28 mouse cellular contexts compared by ENCODE assay signal in genomic region chr16:22387731-22388130, GRCm38 (mm10). TPM values are rescaled to one million over a fixed set of nuclear protein-coding genes. Genes with fewer than 3 reads are reported as not detected.
DNase-seq lines count a peak whose midpoint lies in the region; ATAC-seq lines count a peak whose summit lies in the region.
"Had no signal": no experiment of that assay in that cellular context is flagged by ENCODE, and none has a peak within 500 bp of the region (broad histone marks: within the 10 kb centered on the region; RNA-seq: fewer than 3 reads in every experiment).

No protein-coding gene starts in this region.

- ATAC-seq in midbrain, embryonic 11.5 days (ENCODE audit: low FRiP score): no peak
- no peak for ATAC-seq in midbrain, embryonic 13.5 days
- no peak for ATAC-seq in kidney, embryonic 14.5 days (ENCODE audit: low FRiP score, low TSS enrichment)
- no peak for ATAC-seq in kidney, embryonic 15.5 days (replicated peaks; ENCODE audit: low FRiP score)
- ATAC-seq: forebrain, embryonic 16.5 days; intestine, postnatal 0 days had no signal

- H3K27me3 ChIP-seq in midbrain, embryonic 11.5 days (ENCODE audit: control insufficient read depth, insufficient read depth, low read length): no peaks in the 10 kb centered on the region
- no peaks in the 10 kb centered on the region for H3K27me3 ChIP-seq in midbrain, embryonic 13.5 days
- H3K27me3 ChIP-seq in kidney, embryonic 14.5 days (ENCODE audit: control insufficient read depth, insufficient read depth, low read length): no peaks in the 10 kb centered on the region
- no peaks in the 10 kb centered on the region for H3K27me3 ChIP-seq in kidney, embryonic 15.5 days
- H3K27me3 ChIP-seq: embryonic facial prominence, embryonic 13.5 days; hindbrain, embryonic 13.5 days; liver, embryonic 15.5 days; lung, embryonic 15.5 days had no signal

- H3K9ac ChIP-seq in midbrain, embryonic 11.5 days (ENCODE audit: low read length): no peak overlapping the region
- no peak overlapping the region for H3K9ac ChIP-seq in midbrain, embryonic 13.5 days (replicated peaks)
- H3K9ac ChIP-seq in kidney, embryonic 14.5 days (ENCODE audit: low read depth, low read length): no peak overlapping the region
- no peak overlapping the region for H3K9ac ChIP-seq in kidney, embryonic 15.5 days
- H3K9ac ChIP-seq: embryonic facial prominence, embryonic 13.5 days; hindbrain, embryonic 13.5 days; liver, embryonic 15.5 days; lung, embryonic 15.5 days had no signal

- no peak overlapping the region for H3K27ac ChIP-seq in midbrain, embryonic 11.5 days (ENCODE audit: low read depth, low read length)
- no peak overlapping the region for H3K27ac ChIP-seq in midbrain, embryonic 13.5 days
- H3K27ac ChIP-seq in kidney, embryonic 14.5 days (ENCODE audit: low read depth, low read length): no peak overlapping the region
- H3K27ac ChIP-seq in kidney, embryonic 15.5 days: no peak overlapping the region
- H3K27ac ChIP-seq: embryonic facial prominence, embryonic 13.5 days; forebrain, embryonic 10.5 days; gastrocnemius, adult 2 months; hindbrain, embryonic 13.5 days; liver, embryonic 15.5 days; lung, embryonic 15.5 days; midbrain, embryonic 10.5 days; stomach, postnatal 0 days had no signal

- H3K9me3 ChIP-seq in midbrain, embryonic 11.5 days (ENCODE audit: control insufficient read depth, low read length): no peaks in the 10 kb centered on the region
- no peaks in the 10 kb centered on the region for H3K9me3 ChIP-seq in midbrain, embryonic 13.5 days
- H3K9me3 ChIP-seq in kidney, embryonic 14.5 days (ENCODE audit: control insufficient read depth, low read length): no peaks in the 10 kb centered on the region
- no peaks in the 10 kb centered on the region for H3K9me3 ChIP-seq in kidney, embryonic 15.5 days (replicated peaks)
- H3K9me3 ChIP-seq: embryonic facial prominence, embryonic 13.5 days; forebrain, embryonic 10.5 days; hindbrain, embryonic 13.5 days; liver, embryonic 15.5 days; lung, embryonic 15.5 days; midbrain, embryonic 10.5 days had no signal

- no peaks in the 10 kb centered on the region for H3K36me3 ChIP-seq in midbrain, embryonic 11.5 days (ENCODE audit: control insufficient read depth, insufficient read depth, low read length)
- no peaks in the 10 kb centered on the region for H3K36me3 ChIP-seq in midbrain, embryonic 13.5 days
- peaks cover 37% of the 10 kb centered on the region; the same call in 1 of the 2 replicates for H3K36me3 ChIP-seq in kidney, embryonic 14.5 days (ENCODE audit: control insufficient read depth, insufficient read depth, low read length)
- peaks cover 58% of the 10 kb centered on the region for H3K36me3 ChIP-seq in kidney, embryonic 15.5 days
- H3K36me3 ChIP-seq: hindbrain, embryonic 13.5 days had no signal

- peak; percentile 21 for DNase-seq in midbrain, embryonic 11.5 days (ENCODE audit: low spot score, missing footprints)
- peak; percentile 53 for DNase-seq in induced T-regulatory cell, adult 2 months (ENCODE audit: low read depth)
- peak; percentile 10 to 23 for DNase-seq in thymus, postnatal 10 days (ENCODE audit: low spot score in 2 of 2)
- no peak for DNase-seq in testis, postnatal 14 days (ENCODE audit: low spot score)
- DNase-seq: adrenal gland, adult 8-10 months; cerebellum, adult 8-10 months; cerebellum, postnatal 25 days; gastrocnemius, adult 2 months; gastrocnemius, postnatal 36 days; heart, adult 18-20 months; heart, postnatal 4 days; kidney, adult 9 months; kidney, postnatal 25 days; right cerebral cortex, postnatal 4 days had no signal

- H3K4me2 ChIP-seq in midbrain, embryonic 11.5 days: no peak overlapping the region
- H3K4me2 ChIP-seq in midbrain, embryonic 13.5 days (replicated peaks): no peak overlapping the region
- no peak overlapping the region for H3K4me2 ChIP-seq in kidney, embryonic 14.5 days (replicated peaks; ENCODE audit: low read depth, low read length)
- no peak overlapping the region for H3K4me2 ChIP-seq in kidney, embryonic 15.5 days
- H3K4me2 ChIP-seq: embryonic facial prominence, embryonic 13.5 days; heart, embryonic 11.5 days; hindbrain, embryonic 13.5 days; liver, embryonic 15.5 days; lung, embryonic 15.5 days had no signal

- no peaks in the 10 kb centered on the region for H3K4me1 ChIP-seq in midbrain, embryonic 11.5 days (ENCODE audit: control insufficient read depth, insufficient read depth, low read length)
- H3K4me1 ChIP-seq in midbrain, embryonic 13.5 days (replicated peaks): no peaks in the 10 kb centered on the region
- H3K4me1 ChIP-seq in kidney, embryonic 14.5 days (ENCODE audit: control insufficient read depth, insufficient read depth, low read length): no peaks in the 10 kb centered on the region
- H3K4me1 ChIP-seq in kidney, embryonic 15.5 days: no peaks in the 10 kb centered on the region
- H3K4me1 ChIP-seq: forebrain, embryonic 10.5 days; liver, embryonic 15.5 days; lung, embryonic 15.5 days; midbrain, embryonic 10.5 days had no signal

- 94% methylated on average over 6 of the region's 6 CpGs for WGBS in midbrain, embryonic 11.5 days
- WGBS in midbrain, embryonic 13.5 days: 94% methylated on average over 6 of the region's 6 CpGs
- 93% methylated on average over 6 of the region's 6 CpGs for WGBS in kidney, embryonic 14.5 days
- WGBS in kidney, embryonic 15.5 days: 95% methylated on average over 6 of the region's 6 CpGs

- H3K4me3 ChIP-seq in midbrain, embryonic 11.5 days (ENCODE audit: low read depth, low read length): no peak overlapping the region
- H3K4me3 ChIP-seq in midbrain, embryonic 13.5 days (replicated peaks): no peak overlapping the region
- no peak overlapping the region for H3K4me3 ChIP-seq in kidney, embryonic 14.5 days (ENCODE audit: low read length)
- no peak overlapping the region for H3K4me3 ChIP-seq in kidney, embryonic 15.5 days (replicated peaks)
- H3K4me3 ChIP-seq: embryonic facial prominence, embryonic 13.5 days; forebrain, embryonic 10.5 days; gastrocnemius, adult 2 months; hindbrain, embryonic 13.5 days; liver, embryonic 15.5 days; lung, embryonic 15.5 days; midbrain, embryonic 10.5 days; myocyte had no signal

RNA-seq across cellular contexts. Expression of gene Etv5, which starts 51.8 kb away (rescaled TPM):
- polyA plus RNA-seq in midbrain, embryonic 11.5 days (2014; fragmentation: Nextera tagmentation; extraction: Ambion mirVana): 10.1 and 13.4 TPM in 2 replicates
- 9.5 and 9.9 TPM in 2 replicates for polyA plus RNA-seq in midbrain, embryonic 13.5 days (2015; fragmentation: Nextera tagmentation; extraction: Ambion mirVana)
- 43.0 and 68.0 TPM in 2 replicates for polyA plus RNA-seq in kidney, embryonic 14.5 days (2014; fragmentation: Nextera tagmentation; extraction: Ambion mirVana)
- 59.2 and 59.8 TPM in 2 replicates for polyA plus RNA-seq in kidney, embryonic 15.5 days (2015; fragmentation: Nextera tagmentation; extraction: Ambion mirVana)
